Mouse (Mus musculus) retina, postnatal 1 day (tissue): ENCODE data around the gene Gm10203.
"Not testable (repeated sequence)": the region's sequence is repeated elsewhere in the genome, so short reads cannot be mapped to it uniquely, and the experiment has no call there.

Source experiments
- DNase-seq: peaks from one replicate; pipeline ENCODE4 v3.0.0-alpha.2; 2012

The Gm10203 gene

DNA sequence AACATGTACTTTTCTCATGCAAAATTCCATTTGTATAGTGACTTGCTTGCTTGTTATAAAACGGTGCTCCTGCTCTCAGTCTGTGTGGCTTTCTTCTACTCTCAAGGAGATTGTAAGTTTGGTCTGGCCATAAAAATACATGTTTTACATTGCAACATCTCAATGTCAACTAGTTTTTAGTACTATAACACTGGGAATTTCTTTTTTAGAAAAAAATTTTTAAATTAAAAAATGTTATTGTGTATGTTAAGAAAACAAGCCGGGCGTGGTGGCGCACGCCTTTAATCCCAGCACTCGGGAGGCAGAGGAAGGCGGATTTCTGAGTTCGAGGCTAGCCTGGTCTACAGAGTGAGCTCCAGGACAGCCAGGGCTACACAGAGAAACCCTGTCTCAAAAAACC lies at the start of gene Gm10203:
TSS of gene Gm10203 (plus strand) at position 301 of the 400 bp plus-strand sequence.
- DNase-seq = not testable (repeated sequence)

GRCm38 (mm10) chr6:149092406-149092805 lies 37.6 kb upstream of the Gm10203 start:
- no peak for DNase-seq

DNA sequence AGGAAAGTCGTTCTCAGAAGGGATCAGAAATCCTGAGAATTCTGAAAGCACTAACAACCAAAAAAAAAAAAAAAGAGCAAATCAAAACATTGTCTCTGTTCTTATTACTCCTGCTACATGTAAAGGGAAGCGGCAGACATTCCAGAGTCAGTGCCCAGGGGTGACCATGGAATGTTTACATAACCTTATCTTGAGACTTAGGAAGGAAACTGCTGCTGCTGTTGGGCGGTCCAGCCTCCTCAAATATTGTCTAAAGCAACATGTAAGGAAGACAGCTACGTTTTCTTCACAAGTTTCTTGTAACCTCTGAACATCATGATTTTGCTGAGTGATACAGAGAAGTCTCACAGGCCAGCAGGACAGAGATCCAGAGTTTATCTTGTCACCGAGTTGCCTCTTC lies 36.5 kb upstream of the Gm10203 start:
- no peak for DNase-seq

GRCm38 (mm10) chr6:149094555-149094954 lies 35.4 kb upstream of the Gm10203 start:
- DNase-seq = no peak

DNA sequence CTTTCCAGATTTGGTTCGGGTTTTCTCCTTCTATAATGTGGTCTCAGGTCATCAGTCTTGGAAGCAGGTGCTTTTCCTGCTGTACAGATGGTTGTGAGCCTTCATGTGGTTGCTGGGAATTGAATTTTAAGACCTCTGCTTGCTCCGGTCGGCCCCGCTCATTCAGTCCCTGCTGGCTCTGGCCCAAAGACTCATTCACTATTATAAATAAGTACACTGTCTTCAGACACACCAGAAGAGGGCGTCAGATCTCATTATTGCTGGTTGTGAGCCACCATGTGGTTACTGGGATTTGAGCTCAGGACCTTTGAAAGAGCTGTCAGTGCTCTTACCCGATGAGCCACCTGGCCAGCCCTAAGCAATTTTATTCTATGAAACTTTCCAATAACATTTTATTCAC lies 34.6 kb upstream of the Gm10203 start:
- peak; percentile 11 for DNase-seq

- DNase-seq = no peak
Measured at GRCm38 (mm10) chr6:149096233-149096632, 33.7 kb upstream of the Gm10203 start.

- no peak for DNase-seq
Measured at GRCm38 (mm10) chr6:149097276-149097675, 32.7 kb upstream of the Gm10203 start.

- no peak for DNase-seq
Measured at GRCm38 (mm10) chr6:149098993-149099392, 31.0 kb upstream of the Gm10203 start.

DNA sequence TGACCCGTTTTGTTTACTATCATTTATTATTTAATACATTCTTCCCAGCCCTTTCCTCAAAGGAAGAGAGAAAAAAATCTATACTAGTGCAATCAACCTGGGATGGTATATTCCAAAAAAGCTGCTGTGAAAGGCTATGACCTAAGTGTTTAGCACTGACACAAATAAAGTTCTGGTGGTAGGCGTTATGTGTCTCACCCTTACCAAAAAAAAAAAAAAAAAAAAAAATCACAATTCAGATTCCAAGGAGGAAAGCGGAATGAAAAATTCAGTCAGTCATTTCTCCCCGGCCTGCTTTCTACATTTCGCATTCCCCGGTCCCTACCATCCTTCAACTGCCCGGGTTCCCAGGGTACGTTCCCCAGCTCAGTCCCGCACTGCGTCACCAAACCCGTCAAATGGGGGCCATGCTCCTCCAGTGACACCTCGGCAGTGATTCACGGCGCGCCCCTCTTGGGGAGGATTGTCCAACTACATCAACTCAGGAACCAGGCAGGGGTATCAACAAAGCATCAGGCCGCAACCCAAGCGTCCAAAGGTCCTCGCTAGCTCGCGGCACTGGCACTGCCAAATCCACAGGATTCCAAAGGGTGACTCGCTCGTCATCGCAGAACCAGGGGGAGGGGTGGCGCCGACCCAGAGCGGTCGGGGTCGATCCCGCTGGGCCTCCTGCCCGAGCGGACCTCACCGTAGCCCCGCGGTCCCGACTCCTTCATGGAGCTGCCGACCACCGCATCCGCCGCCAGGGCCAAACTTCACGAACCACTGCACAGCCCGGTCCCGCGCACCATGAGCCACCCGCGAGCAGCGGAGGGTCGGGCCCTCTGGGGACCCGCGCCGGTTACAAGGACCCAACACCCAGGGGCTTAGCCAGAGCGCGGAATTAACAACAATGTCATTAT lies 29.5 kb upstream of the Gm10203 start:
- DNase-seq = peak; percentile 80

- peak; percentile 90 for DNase-seq
Measured at GRCm38 (mm10) chr6:149101076-149101942, 28.7 kb upstream of the Gm10203 start, which contains the start of gene Dennd5b. TSS of gene Dennd5b (minus strand) at chr6:149101680.

- no peak for DNase-seq
Measured at GRCm38 (mm10) chr6:149101943-149102243, 28.1 kb upstream of the Gm10203 start.

DNA sequence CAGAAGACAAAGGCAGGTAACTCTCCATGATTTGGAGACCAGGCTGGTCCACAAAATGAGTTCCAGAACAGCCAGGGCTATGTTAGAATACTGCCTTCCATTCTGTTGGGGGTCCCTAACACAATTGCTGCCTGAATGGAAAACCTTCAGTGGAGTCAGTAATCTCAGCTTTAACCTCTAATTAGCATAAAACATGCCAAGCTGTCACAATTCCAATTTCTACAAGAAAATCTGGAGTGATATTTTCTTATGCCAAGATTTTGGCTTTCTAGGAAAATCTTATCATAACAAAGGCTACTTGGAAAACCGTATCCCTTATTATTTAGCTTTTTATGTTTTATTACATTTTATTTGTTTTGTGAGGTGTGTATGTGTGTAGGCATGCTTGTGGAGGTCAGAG lies 26.5 kb upstream of the Gm10203 start:
- DNase-seq = no peak

DNA sequence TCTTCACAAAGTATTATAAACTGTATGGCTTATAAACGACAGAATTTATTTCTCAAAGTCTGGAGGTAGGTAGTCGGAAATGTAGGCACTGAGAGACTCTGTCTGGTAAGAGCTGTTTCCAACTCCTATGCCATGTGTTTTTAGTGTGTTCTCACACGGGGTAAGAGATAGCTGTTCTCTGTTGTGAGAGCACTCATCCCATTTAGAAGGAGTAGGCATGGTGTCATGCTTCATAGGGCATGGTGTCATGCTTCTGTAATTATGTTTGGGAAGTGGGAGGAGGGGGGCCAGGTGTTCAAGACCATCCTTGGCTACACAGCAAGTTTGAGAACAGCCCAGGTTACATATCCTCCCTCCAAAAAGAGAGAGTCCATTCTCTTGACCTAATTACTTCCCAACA lies 22.4 kb upstream of the Gm10203 start:
- DNase-seq = no peak

- no peak for DNase-seq
Measured at GRCm38 (mm10) chr6:149108909-149109308, 21.1 kb upstream of the Gm10203 start.

DNA sequence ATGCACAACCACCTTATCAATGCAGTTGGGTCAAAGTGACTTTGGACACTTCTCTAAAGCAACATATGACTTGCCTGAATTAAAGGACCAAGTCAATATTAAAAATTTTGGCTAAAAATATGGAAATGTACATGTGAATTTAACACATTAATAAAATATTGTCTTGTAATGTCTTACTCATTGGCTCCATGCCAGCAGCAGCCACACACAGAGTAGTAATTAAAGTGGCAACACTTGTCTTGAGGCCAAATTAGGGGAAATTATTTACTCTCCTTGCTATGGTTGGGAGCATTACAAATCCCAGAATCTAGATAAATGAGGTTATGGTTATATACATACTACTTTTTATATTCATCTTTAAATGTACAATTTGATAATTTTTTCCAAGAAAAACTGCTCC lies 13.0 kb upstream of the Gm10203 start:
- no peak for DNase-seq

- DNase-seq = no peak
Measured at GRCm38 (mm10) chr6:149118935-149119334, 11.0 kb upstream of the Gm10203 start.

GRCm38 (mm10) chr6:149119853-149120252 lies 10.1 kb upstream of the Gm10203 start:
- peak; percentile 80 for DNase-seq

GRCm38 (mm10) chr6:149123042-149123441 lies 6.9 kb upstream of the Gm10203 start:
- DNase-seq = no peak

- DNase-seq = peak; percentile 62
Measured at GRCm38 (mm10) chr6:149126675-149127074, 3.3 kb upstream of the Gm10203 start.

GRCm38 (mm10) chr6:149131111-149131510 lies 1.1 kb downstream of the Gm10203 start:
- no peak for DNase-seq

DNA sequence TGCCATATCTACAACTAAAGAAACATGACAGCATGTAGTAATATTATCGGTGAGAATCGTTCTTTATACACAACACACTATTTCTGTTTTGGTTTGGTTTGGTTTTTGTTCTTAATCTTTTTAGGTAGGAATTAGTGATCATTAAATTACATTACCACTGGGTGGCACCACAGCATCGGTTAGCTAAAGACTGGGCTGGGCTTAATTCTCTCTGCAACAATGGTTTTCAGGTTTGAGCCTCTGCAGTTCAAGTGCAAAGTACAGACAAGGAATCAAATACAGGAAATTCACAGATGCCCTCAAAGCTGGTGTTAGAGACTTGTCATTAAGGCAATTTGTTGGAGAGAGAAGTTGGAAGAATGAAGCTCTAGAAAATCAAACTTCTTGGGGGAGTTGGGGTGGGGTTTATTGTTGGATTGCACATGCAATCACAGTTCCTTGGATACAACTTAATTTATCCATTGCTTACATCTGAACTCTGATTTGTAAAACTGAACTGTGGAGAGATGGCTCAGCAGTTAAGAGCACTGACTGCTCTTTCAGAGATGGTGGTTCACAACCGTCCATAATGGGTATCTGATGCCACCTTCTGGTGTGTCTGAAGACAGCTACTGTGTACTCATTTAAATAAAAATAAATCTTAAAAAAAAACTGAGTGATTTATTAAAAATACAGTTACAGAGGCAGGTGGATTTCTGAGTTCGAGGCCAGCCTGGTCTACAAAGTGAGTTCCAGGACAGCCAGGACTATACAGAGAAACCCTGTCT lies 2.5 kb downstream of the Gm10203 start:
- DNase-seq = peak; percentile 75

DNA sequence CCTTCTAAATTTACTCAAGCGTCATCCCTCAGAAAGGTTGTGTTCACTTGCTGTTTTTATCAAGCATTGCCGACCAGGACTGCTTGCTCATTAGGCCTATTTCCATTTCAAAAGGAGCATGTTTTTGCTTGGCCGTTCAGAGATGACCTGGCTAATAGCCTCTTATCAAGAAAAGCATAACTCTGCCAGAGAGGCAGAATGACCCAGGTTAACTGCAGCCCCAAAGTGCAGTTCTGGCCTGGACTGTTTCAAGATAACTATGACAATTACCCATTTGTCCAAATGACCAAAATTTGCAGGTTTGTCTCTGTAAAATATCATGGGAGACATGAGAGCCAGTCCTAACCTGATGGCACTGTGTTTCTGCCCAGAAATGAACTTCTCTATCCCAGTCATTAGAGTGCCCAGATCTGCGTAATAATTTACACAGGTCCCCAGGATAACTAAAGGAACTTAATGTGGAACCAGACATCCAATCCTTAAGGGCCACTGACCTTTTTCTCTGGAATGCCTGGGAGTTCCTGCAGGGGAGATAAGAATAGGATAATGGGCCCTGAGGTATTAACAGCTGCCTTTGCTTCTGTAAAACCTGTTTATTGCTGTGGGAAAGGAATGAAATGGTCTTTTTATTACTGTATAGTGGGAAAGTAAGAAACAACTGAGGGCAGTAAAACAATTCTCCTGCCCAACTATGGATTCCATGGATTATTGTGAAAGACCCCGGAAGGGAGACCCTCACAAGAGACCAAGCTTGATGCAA lies 4.6 kb downstream of the Gm10203 start:
- DNase-seq = no peak
